Mouse (Mus musculus): ENCODE data around the gene Smchd1. TPM values are rescaled to one million over a fixed set of nuclear protein-coding genes. Genes with fewer than 3 reads are reported as not detected.
"Not testable (repeated sequence)": the region's sequence is repeated elsewhere in the genome, so short reads cannot be mapped to it uniquely, and the experiment has no call there.

The Smchd1 gene
- total RNA-seq, 2 experiments from 2014 or later: 28.5 to 37.2 TPM

- DNase-seq (ENCODE audit: low spot score in 2 of 2): no peak
- intact Hi-C loops (cut with DNase I): no loop called here
These were observed 15.3 kb downstream of the Smchd1 start, which contains the start of gene Gm4707 for GRCm38 (mm10) chr17:71459818-71460217. Gene Gm4707, minus strand, starts transcription at chr17:71459918.

DNA sequence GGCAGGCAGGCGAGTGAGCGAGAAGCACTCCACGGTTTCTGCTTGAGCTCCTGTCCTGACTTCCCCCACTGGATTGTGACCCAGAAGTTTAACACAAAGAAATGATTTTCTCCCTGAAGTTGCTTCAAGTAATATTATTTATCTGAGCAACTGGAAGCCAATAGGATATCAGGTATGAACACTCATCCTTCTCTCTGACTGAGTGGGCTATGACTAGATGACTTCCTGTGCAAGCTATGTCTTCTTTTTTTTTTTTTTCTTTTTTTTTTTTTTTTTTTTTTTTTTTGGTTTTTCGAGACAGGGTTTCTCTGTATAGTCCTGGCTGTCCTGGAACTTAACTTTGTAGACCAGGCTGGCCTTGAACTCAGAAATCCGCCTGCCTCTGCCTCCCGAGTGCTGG is 17.8 kb downstream of the Smchd1 start:
- intact Hi-C loops (cut with DNase I); DNase-seq (ENCODE audit: low spot score in 2 of 2): not testable (repeated sequence)

- DNase-seq (ENCODE audit: low spot score in 2 of 2): no peak
- intact Hi-C loops (cut with DNase I): no loop called here
These were observed 30.0 kb downstream of the Smchd1 start for GRCm38 (mm10) chr17:71445191-71445590.

- intact Hi-C loops (cut with DNase I): no loop called here
- DNase-seq (ENCODE audit: low spot score in 2 of 2): no peak
These were observed 30.4 kb downstream of the Smchd1 start for GRCm38 (mm10) chr17:71444718-71445117.

- intact Hi-C loops (cut with DNase I): no loop called here
These were observed 31.0 kb downstream of the Smchd1 start for GRCm38 (mm10) chr17:71444126-71444525.

DNA sequence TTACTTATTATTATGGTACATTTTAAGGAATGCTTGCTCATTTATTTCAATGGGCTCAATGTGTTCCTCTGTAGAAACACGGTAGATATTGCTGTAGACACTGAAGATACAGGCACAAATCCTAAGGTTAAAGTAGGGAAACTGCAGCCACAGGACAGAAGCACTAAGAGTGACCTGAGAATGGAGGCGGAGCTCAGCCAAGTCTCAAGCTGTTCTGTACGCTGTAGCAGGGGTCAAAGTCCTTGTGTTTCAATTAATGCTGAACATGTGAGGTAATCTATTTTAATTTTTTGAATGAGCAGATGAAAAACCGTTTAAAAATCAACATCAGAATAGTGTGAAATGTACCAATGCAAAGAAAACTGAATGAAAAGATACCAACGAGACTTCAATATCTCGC is 31.9 kb downstream of the Smchd1 start:
- no peak for DNase-seq (ENCODE audit: low spot score in 2 of 2)
- intact Hi-C loops (cut with DNase I): no loop called here

More at GRCm38 (mm10) chr17:71444126-71444525, 31.0 kb downstream of the Smchd1 start:
- peak in 1 of 2 experiments; percentile 18 for DNase-seq (ENCODE audit: low spot score in 2 of 2)

DNA sequence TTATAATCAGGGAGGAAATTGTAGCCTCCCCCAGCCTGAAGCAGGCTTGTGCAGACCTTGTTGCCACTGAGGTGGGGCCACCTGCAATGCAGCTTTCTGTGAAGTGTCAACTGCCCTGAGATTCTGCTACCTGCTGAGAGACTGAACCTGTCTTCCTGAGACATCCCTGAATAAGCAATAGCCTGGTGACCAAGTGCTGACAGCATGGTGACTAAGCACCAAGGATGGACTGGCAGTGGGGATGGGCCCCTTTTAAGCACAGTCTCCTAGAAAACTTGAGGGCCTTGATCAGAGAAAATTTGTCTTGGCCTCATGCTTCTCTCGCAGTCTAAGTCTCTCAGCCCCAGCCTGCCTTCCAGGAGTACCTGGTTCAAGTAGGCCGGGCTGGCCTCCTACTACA is 52.6 kb downstream of the Smchd1 start:
- DNase-seq (ENCODE audit: low spot score in 2 of 2); intact Hi-C loops (cut with DNase I): not testable (repeated sequence)

- DNase-seq (ENCODE audit: low spot score in 2 of 2); intact Hi-C loops (cut with DNase I): not testable (repeated sequence)
These were observed 55.7 kb downstream of the Smchd1 start for GRCm38 (mm10) chr17:71419448-71419847.

DNA sequence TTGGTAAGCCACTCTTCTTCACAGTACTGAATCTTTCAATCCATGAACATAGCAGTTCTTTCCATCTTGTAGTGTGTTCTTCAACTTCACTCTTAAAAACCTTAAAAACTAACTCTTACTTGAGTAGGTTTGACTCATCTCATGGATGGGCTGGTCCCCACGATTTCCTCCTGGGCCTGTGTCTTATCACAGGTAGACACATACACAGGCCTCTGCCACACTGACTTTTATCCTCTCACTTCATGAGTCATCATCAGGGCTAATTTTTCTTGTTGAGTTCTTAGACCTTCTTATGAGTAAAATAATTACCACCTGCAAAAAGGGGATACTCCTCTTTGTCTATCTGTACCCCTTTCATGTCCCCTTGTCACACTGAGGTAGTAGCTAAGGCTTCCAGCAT is 58.1 kb downstream of the Smchd1 start:
- intact Hi-C loops (cut with DNase I): no loop called here
- DNase-seq (ENCODE audit: low spot score in 2 of 2): no peak

DNA sequence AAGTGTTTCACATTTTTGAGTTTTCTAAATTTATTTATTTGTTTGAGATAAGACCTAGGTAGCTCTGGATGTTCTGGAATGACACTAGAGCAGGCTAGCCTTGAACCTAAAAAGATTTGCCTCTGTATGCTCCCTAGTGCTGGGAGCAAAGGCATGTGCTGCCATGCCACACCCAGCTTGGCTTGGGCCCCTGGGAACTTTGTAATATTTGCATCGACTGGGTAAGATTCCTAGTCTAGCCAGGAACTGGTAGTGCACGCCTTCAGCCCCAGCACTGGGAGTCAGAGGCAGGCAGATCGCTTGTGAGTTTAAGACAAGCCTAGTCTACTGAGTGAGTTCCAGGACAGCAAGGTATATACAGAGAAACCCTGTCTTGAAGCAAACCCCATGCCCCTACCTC is 87.7 kb downstream of the Smchd1 start:
- DNase-seq (ENCODE audit: low spot score in 2 of 2): no peak
- intact Hi-C loops (cut with DNase I): no loop called here

DNA sequence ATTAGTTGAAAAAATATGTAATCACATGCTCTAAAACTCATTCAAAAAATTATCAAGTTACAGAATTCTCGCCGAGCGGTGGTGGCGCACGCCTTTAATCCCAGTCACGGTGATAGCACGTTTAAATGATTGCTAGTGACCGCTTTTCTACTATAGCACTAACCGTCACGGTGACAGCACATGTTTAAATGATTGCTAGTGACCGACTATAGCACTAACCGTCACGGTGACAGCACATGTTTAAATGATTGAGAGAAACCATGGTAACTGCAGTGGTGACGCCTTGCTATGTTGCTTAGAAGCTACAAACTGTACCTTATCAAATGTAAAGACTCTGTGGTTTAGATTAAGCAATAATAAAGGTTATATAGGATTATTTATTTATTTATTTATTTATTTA is 94.8 kb downstream of the Smchd1 start:
- no peak for DNase-seq (ENCODE audit: low spot score in 2 of 2)
- intact Hi-C loops (cut with DNase I): no loop called here

DNA sequence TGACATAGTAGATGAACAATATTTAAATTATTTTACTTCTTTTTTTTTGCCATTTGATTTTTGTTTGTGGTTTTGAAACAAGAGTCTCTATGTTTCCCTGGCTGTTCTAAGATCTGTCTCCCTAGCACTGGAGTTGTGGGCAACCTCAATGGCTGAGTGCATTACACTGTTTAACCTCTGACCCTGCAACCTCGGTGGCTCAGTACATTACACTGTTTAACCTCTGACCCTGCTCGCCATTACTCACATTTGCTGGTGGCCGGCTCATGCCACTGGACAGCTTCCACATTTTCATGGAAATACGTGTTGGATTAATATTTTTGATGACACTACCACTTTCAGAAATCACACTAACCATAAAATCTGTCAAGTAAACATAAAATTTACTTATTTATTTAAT is 97.2 kb downstream of the Smchd1 start:
- intact Hi-C loops (cut with DNase I): no loop called here
- DNase-seq (ENCODE audit: low spot score in 2 of 2): no peak

GRCm38 (mm10) chr17:71355526-71355925 is 119.6 kb downstream of the Smchd1 start:
- intact Hi-C loops (cut with DNase I): no loop called here

GRCm38 (mm10) chr17:71354205-71354604 is 120.9 kb downstream of the Smchd1 start:
- intact Hi-C loops (cut with DNase I): no loop called here
- DNase-seq (ENCODE audit: low spot score in 2 of 2): no peak

More at GRCm38 (mm10) chr17:71355526-71355925, 119.6 kb downstream of the Smchd1 start:
- DNase-seq (ENCODE audit: low spot score in 2 of 2): no peak

DNA sequence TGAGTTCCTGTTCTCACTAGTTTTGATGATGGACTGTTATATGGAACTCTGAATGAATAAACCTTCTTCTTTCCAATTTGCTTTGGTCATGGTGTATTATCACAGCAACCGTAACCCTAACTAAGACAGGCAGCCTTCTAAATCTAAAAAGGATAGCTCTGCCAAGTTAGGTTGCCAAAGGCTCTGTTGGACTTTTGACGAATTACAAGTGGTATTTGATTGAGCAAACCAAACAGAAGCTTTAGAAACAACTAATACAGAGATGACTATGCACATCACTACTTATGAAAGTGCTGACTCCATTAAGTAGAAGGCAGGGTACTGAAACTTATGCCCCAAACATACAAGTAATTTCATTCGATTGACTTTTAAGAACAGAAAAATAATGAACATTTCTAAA is 127.0 kb downstream of the Smchd1 start:
- intact Hi-C loops (cut with DNase I): no loop called here
- no peak for DNase-seq (ENCODE audit: low spot score in 2 of 2)

GRCm38 (mm10) chr17:71342006-71342405 is 133.1 kb downstream of the Smchd1 start:
- DNase-seq (ENCODE audit: low spot score in 2 of 2): no peak

DNA sequence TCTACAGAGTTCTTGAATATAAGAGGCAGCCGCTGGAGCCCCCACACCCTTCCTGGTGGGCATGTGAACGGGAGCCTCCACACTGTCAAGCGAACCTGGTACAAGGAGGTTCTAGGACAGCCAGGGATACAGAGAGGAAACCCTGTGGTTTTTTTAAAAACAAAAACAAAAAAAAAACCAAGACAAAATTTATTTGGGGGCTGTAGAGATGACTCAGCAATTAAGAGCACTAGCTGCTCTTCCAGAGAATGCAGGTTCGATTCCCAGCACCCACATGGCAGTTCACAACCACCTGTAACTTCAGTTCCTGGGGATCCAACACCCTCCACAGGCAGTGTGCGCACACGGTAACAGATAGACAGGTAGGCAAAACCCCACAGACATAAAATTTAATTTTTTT is 136.5 kb downstream of the Smchd1 start:
- intact Hi-C loops (cut with DNase I): no loop called here
- no peak for DNase-seq (ENCODE audit: low spot score in 2 of 2)

More at GRCm38 (mm10) chr17:71342006-71342405, 133.1 kb downstream of the Smchd1 start:
- intact Hi-C loops (cut with DNase I): no loop called here

GRCm38 (mm10) chr17:71337546-71337945 is 137.6 kb downstream of the Smchd1 start:
- intact Hi-C loops (cut with DNase I): no loop called here
- DNase-seq (ENCODE audit: low spot score in 2 of 2): no peak

DNA sequence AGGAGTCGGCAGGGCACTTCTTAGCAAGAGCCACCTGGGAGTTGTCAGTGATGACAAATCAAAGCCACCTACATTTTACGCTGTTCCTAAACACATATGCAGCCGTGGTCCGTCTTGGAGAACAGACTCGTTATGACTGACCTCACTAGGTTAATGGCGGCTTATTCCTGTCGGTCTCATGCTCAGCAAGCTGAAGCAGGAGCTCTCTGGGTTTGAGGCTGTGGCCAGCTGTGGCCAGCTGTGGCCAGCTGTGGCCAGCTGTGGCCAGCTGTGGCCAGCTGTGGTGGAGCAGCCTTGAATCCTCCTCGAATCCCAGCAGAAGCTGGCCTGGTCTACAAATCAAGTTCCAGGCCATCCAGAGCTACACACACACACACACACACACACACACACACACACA is 138.7 kb downstream of the Smchd1 start:
- DNase-seq (ENCODE audit: low spot score in 2 of 2): no peak

DNA sequence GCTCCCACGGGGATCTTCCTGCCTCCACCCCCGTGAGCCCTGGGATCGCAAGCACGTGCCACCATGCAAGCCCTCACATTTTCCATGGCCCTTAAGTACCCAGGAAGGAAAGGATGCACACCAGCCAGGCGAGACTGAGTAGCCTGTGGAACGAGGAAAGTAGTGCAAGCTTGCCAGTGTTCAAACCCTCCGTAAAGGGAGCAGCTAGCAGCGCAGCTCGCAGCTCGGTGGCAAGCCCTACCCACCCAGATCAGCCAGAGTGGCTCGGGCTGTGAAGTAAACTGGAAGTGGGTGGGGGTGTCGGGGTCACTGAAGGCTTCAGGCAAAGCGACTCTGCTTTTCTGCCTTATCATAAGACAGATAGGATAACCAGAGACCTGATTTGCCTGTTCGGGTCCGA is 142.8 kb downstream of the Smchd1 start:
- intact Hi-C loops (cut with DNase I): no loop called here
- DNase-seq (ENCODE audit: low spot score in 2 of 2): no peak

More for the DNA sequence above, 138.7 kb downstream of the Smchd1 start:
- intact Hi-C loops (cut with DNase I): no loop called here

GRCm38 (mm10) chr17:71320731-71321130 is 154.4 kb downstream of the Smchd1 start:
- DNase-seq (ENCODE audit: low spot score in 2 of 2); intact Hi-C loops (cut with DNase I): not testable (repeated sequence)

GRCm38 (mm10) chr17:71319361-71319760 is 155.8 kb downstream of the Smchd1 start:
- intact Hi-C loops (cut with DNase I): no loop called here
- no peak for DNase-seq (ENCODE audit: low spot score in 2 of 2)
